Mouse (Mus musculus) ES-Bruce4 (cell line): ENCODE measurements around the gene Tedc1.
A peak's percentile ranks its signal among the peaks of the same experiment; 100 is the strongest.

Experiments
- CTCF ChIP-seq: IDR thresholded peaks from one replicate; pipeline ENCODE4 v1.8.1; 2011; ENCODE audit warnings: low read depth, low read length
- EP300 ChIP-seq: IDR thresholded peaks from 2 replicates; pipeline ENCODE4 v1.6.1; 2011; ENCODE audit warnings: low read depth, low read length; ENCODE audit not compliant: insufficient read depth

- peak; percentile 36; the same call in 1 of the 2 replicates for TF ChIP-seq EP300
- TF ChIP-seq CTCF = peak; percentile 77
These were observed 31.5 kb downstream of the Tedc1 start for GRCm38 (mm10) chr12:113187584-113188295.
